Mouse (Mus musculus) ES-E14 (cell line): ENCODE measurements at regions not wholly inside any gene's neighbourhood (a gene's known extent, or its start where the extent isn't known, plus 50 kb on each side); places are given as distances from the start of the nearest gene placed in this dataset.

Source experiments
- DNase-seq: peaks from one replicate; pipeline ENCODE4 v3.0.0-alpha.2; 2013; ENCODE audit warnings: low read depth, low spot score
- H3K27ac ChIP-seq: 2 replicates; pipeline ENCODE4 v1.5.1; 2012; ENCODE audit warnings: low read depth, mild to moderate bottlenecking, low read length, moderate library complexity, mixed read lengths; ENCODE audit not compliant: poor library complexity, insufficient read depth, severe bottlenecking
- H3K36me3 ChIP-seq: 2 replicates; pipeline ENCODE4 v1.6.1; 2012; ENCODE audit warnings: mild to moderate bottlenecking, low read length, moderate library complexity, mixed read lengths; ENCODE audit not compliant: control insufficient read depth, poor library complexity, insufficient read depth, severe bottlenecking
- H3K4me1 ChIP-seq, 2 experiments: fragments of 150-350 bp in 1 of 2; sonication (generic) in 1 of 2; 2 replicates each; pipeline ENCODE4 v1.6.1; 2012; ENCODE audit warnings: low read length in 2 of 2, mild to moderate bottlenecking in 1 of 2, mixed read lengths in 1 of 2; ENCODE audit not compliant: control insufficient read depth in 2 of 2, insufficient read depth in 2 of 2, poor library complexity in 1 of 2
- H3K4me3 ChIP-seq, 2 experiments: fragments of 150-350 bp in 1 of 2; sonication (generic) in 1 of 2; 2 replicates each; pipeline ENCODE4 v1.5.1; 2012; ENCODE audit warnings: low read length in 2 of 2, low read depth in 1 of 2, mild to moderate bottlenecking in 1 of 2, mixed read lengths in 1 of 2; ENCODE audit not compliant: insufficient read depth in 1 of 2, poor library complexity in 1 of 2, severe bottlenecking in 1 of 2
- H3K9ac ChIP-seq: 2 replicates; pipeline ENCODE4 v1.6.1; 2012; ENCODE audit warnings: low read depth, mild to moderate bottlenecking, low read length, mixed read lengths; ENCODE audit not compliant: poor library complexity, insufficient read depth, severe bottlenecking
- H3K9me3 ChIP-seq: fragments of 150-350 bp; sonication (generic); 2 replicates; pipeline ENCODE4 v1.6.1; 2012; ENCODE audit warnings: low read depth, mild to moderate bottlenecking, low read length; ENCODE audit not compliant: control insufficient read depth, insufficient read depth
- CHD2 ChIP-seq: IDR thresholded peaks from 2 replicates; pipeline ENCODE4 v1.6.1; 2014; ENCODE audit warnings: mild to moderate bottlenecking, low read depth, low read length, inconsistent platforms
- HCFC1 ChIP-seq: IDR thresholded peaks from 2 replicates; pipeline ENCODE4 v1.6.1; 2012; ENCODE audit warnings: low read length, inconsistent platforms, borderline replicate concordance; ENCODE audit not compliant: insufficient read depth
- MAFK ChIP-seq: IDR thresholded peaks from 2 replicates; pipeline ENCODE4 v1.6.1; 2014; ENCODE audit warnings: mild to moderate bottlenecking, low read depth, low read length, inconsistent platforms; ENCODE audit not compliant: insufficient read depth
- ZC3H11A ChIP-seq: IDR thresholded peaks from 2 replicates; pipeline ENCODE4 v1.6.1; 2012; ENCODE audit warnings: low read depth, mild to moderate bottlenecking, inconsistent platforms, low read length, borderline replicate concordance
- ZNF384 ChIP-seq: IDR thresholded peaks from 2 replicates; pipeline ENCODE4 v1.6.1; 2012; ENCODE audit warnings: low read depth, low read length, inconsistent platforms
- in situ Hi-C, 2 experiments: fragments of 600-800 bp; cut with MboI; formaldehyde crosslinking; loops; one replicate each; pipeline ENCODE4 v1.15.1; 2025; ENCODE audit warnings: low sequenced_read_pairs in 2 of 2, inconsistent platforms in 1 of 2; ENCODE audit not compliant: unreplicated experiment in 2 of 2

GRCm38 (mm10) chr11:111173525-111173924, 107.6 kb downstream of the Kcnj2 start:
- Histone ChIP-seq H3K27ac (no peak overlapping the region), H3K4me1 (no peaks in the 10 kb centered on the region), H3K9me3 (no peaks in the 10 kb centered on the region), H3K36me3 (no peaks in the 10 kb centered on the region), H3K9ac (no peak overlapping the region), H3K4me3 (no peak overlapping the region)
- TF ChIP-seq CHD2 (no peak), HCFC1 (no peak), ZNF384 (no peak), MAFK (no peak), ZC3H11A (no peak)
- in situ Hi-C loops: no loop called here
- no peak for DNase-seq

- Histone ChIP-seq H3K9me3 (no peaks in the 10 kb centered on the region), H3K27ac (no peak overlapping the region), H3K4me3 (no peak overlapping the region), H3K4me1 (no peaks in the 10 kb centered on the region), H3K36me3 (no peaks in the 10 kb centered on the region), H3K9ac (no peak overlapping the region)
- DNase-seq: no peak
- TF ChIP-seq MAFK: no peak
- TF ChIP-seq ZC3H11A: no peak
- TF ChIP-seq HCFC1: no peak
- TF ChIP-seq CHD2: no peak
- TF ChIP-seq ZNF384: no peak
- in situ Hi-C loops: no loop called here
These were observed 109.6 kb downstream of the Kcnj2 start for GRCm38 (mm10) chr11:111175566-111175965.

- no peaks in the 10 kb centered on the region for H3K4me1 ChIP-seq
- no peak for DNase-seq
- H3K4me3 ChIP-seq: no peak overlapping the region
- H3K9me3 ChIP-seq: no peaks in the 10 kb centered on the region
- in situ Hi-C loops: no loop called here
- TF ChIP-seq ZNF384 (no peak), HCFC1 (no peak), ZC3H11A (no peak), CHD2 (no peak), MAFK (no peak)
- no peak overlapping the region for H3K27ac ChIP-seq
- no peak overlapping the region for H3K9ac ChIP-seq
- no peaks in the 10 kb centered on the region for H3K36me3 ChIP-seq
These were observed 111.6 kb downstream of the Kcnj2 start for GRCm38 (mm10) chr11:111177516-111177915.

- no peak for DNase-seq
- Histone ChIP-seq H3K27ac (no peak overlapping the region), H3K9ac (no peak overlapping the region), H3K36me3 (no peaks in the 10 kb centered on the region), H3K4me1 (no peaks in the 10 kb centered on the region), H3K9me3 (no peaks in the 10 kb centered on the region), H3K4me3 (no peak overlapping the region)
- in situ Hi-C loops: no loop called here
- TF ChIP-seq CHD2 (no peak), ZC3H11A (no peak), MAFK (no peak), HCFC1 (no peak), ZNF384 (no peak)
These were observed 131.5 kb downstream of the Kcnj2 start for GRCm38 (mm10) chr11:111197422-111197821.

- H3K9me3 ChIP-seq: no peaks in the 10 kb centered on the region
- no peaks in the 10 kb centered on the region for H3K36me3 ChIP-seq
- no peak overlapping the region for H3K4me3 ChIP-seq
- in situ Hi-C loops: no loop called here
- no peaks in the 10 kb centered on the region for H3K4me1 ChIP-seq
- TF ChIP-seq CHD2: no peak
- TF ChIP-seq ZNF384: no peak
- no peak for TF ChIP-seq HCFC1
- no peak for TF ChIP-seq MAFK
- TF ChIP-seq ZC3H11A: no peak
- no peak for DNase-seq
- no peak overlapping the region for H3K9ac ChIP-seq
- no peak overlapping the region for H3K27ac ChIP-seq
These were observed 134.5 kb downstream of the Kcnj2 start for GRCm38 (mm10) chr11:111200512-111200911.
